Mouse (Mus musculus) neural tube, embryonic 10.5 days (tissue): Measurements from ENCODE around the gene Fancd2os.

Experiments
- DNase-seq: peaks from one replicate; pipeline ENCODE4 v3.0.0-alpha.2; 2017; ENCODE audit warnings: low spot score; ENCODE audit errors: extremely low spot score

The Fancd2os gene

GRCm38 (mm10) chr6:113600543-113601139, at the start of gene Fancd2os:
Gene Fancd2os, minus strand, starts transcription at chr6:113600715.
- peak; percentile 21 for DNase-seq

- no peak for DNase-seq
Observed at GRCm38 (mm10) chr6:113650197-113650640, 49.7 kb upstream of the Fancd2os start.

GRCm38 (mm10) chr6:113649346-113650196, 49.1 kb upstream of the Fancd2os start:
- no peak for DNase-seq

GRCm38 (mm10) chr6:113644808-113645207, 44.3 kb upstream of the Fancd2os start:
- DNase-seq: no peak

- DNase-seq: no peak
Observed at GRCm38 (mm10) chr6:113643967-113644366, 43.5 kb upstream of the Fancd2os start.

- no peak for DNase-seq
Observed at GRCm38 (mm10) chr6:113643021-113643420, 42.5 kb upstream of the Fancd2os start.

- DNase-seq: no peak
Observed at GRCm38 (mm10) chr6:113642605-113643004, 42.1 kb upstream of the Fancd2os start.

GRCm38 (mm10) chr6:113639201-113639600, 38.7 kb upstream of the Fancd2os start:
- no peak for DNase-seq

GRCm38 (mm10) chr6:113638302-113639040, 38.0 kb upstream of the Fancd2os start, which contains the start of gene Irak2:
Gene Irak2, plus strand, starts transcription at chr6:113638467.
- peak; percentile 89 for DNase-seq

- no peak for DNase-seq
Observed at GRCm38 (mm10) chr6:113632863-113633262, 32.3 kb upstream of the Fancd2os start.

GRCm38 (mm10) chr6:113630322-113630721, 29.8 kb upstream of the Fancd2os start:
- no peak for DNase-seq

GRCm38 (mm10) chr6:113624989-113625770, 24.7 kb upstream of the Fancd2os start:
- no peak for DNase-seq

GRCm38 (mm10) chr6:113623941-113624751, 23.6 kb upstream of the Fancd2os start, which contains the start of gene Vhl:
Gene Vhl, plus strand, starts transcription at chr6:113623959.
- peak; percentile 88 for DNase-seq

GRCm38 (mm10) chr6:113623386-113623785, 22.9 kb upstream of the Fancd2os start:
- DNase-seq: no peak

GRCm38 (mm10) chr6:113615489-113615888, 15.0 kb upstream of the Fancd2os start:
- DNase-seq: no peak

GRCm38 (mm10) chr6:113614997-113615396, 14.5 kb upstream of the Fancd2os start:
- no peak for DNase-seq

GRCm38 (mm10) chr6:113614152-113614551, 13.6 kb upstream of the Fancd2os start:
- DNase-seq: no peak

- no peak for DNase-seq
Observed at GRCm38 (mm10) chr6:113612258-113612969, 11.9 kb upstream of the Fancd2os start.

- DNase-seq: no peak
Observed at GRCm38 (mm10) chr6:113609293-113609692, 8.8 kb upstream of the Fancd2os start.
